Mouse (Mus musculus): ENCODE measurements around the gene Uba2.
"Not testable (repeated sequence)": the region's sequence is repeated elsewhere in the genome, so short reads cannot be mapped to it uniquely, and the experiment has no call there.

The Uba2 gene

GRCm38 (mm10) chr7:34169454-34169853, at the start of gene Uba2:
Uba2 (minus strand) TSS chr7:34169599.
- DNase-seq (ENCODE audit: low read depth, low spot score), result no peak

- no peak for DNase-seq (ENCODE audit: low read depth, low spot score)
These were observed 49.1 kb upstream of the Uba2 start for GRCm38 (mm10) chr7:34218496-34218895.

- DNase-seq (ENCODE audit: low read depth, low spot score), result no peak
These were observed 47.1 kb upstream of the Uba2 start for GRCm38 (mm10) chr7:34216474-34216873.

- DNase-seq (ENCODE audit: low read depth, low spot score), result no peak
These were observed 46.1 kb upstream of the Uba2 start for GRCm38 (mm10) chr7:34215481-34215880.

GRCm38 (mm10) chr7:34214644-34215043, 45.2 kb upstream of the Uba2 start:
- no peak for DNase-seq (ENCODE audit: low read depth, low spot score)

- DNase-seq (ENCODE audit: low read depth, low spot score), result no peak
These were observed 43.9 kb upstream of the Uba2 start for GRCm38 (mm10) chr7:34213281-34213680.

GRCm38 (mm10) chr7:34208027-34208745, 38.8 kb upstream of the Uba2 start:
- DNase-seq (ENCODE audit: low read depth, low spot score), result no peak

- no peak for DNase-seq (ENCODE audit: low read depth, low spot score)
These were observed 36.9 kb upstream of the Uba2 start for GRCm38 (mm10) chr7:34206331-34206730.

- DNase-seq (ENCODE audit: low read depth, low spot score), result not testable (repeated sequence)
These were observed 32.7 kb upstream of the Uba2 start for GRCm38 (mm10) chr7:34202147-34202546.

GRCm38 (mm10) chr7:34200829-34201228, 31.4 kb upstream of the Uba2 start:
- no peak for DNase-seq (ENCODE audit: low read depth, low spot score)

GRCm38 (mm10) chr7:34198346-34198745, 28.9 kb upstream of the Uba2 start:
- peak; percentile 33 for DNase-seq (ENCODE audit: low read depth, low spot score)

GRCm38 (mm10) chr7:34196132-34197128, 27.0 kb upstream of the Uba2 start, which contains the start of gene Pdcd2l:
Pdcd2l (minus strand) TSS chr7:34196661.
- peak; percentile 84 for DNase-seq (ENCODE audit: low read depth, low spot score)

GRCm38 (mm10) chr7:34195632-34196031, 26.2 kb upstream of the Uba2 start:
- DNase-seq (ENCODE audit: low read depth, low spot score), result no peak

- DNase-seq (ENCODE audit: low read depth, low spot score), result no peak
These were observed 23.4 kb upstream of the Uba2 start for GRCm38 (mm10) chr7:34192825-34193224.

GRCm38 (mm10) chr7:34189376-34189989, 20.1 kb upstream of the Uba2 start:
- DNase-seq (ENCODE audit: low read depth, low spot score), result no peak

GRCm38 (mm10) chr7:34183794-34184193, 14.4 kb upstream of the Uba2 start:
- no peak for DNase-seq (ENCODE audit: low read depth, low spot score)

GRCm38 (mm10) chr7:34183356-34183755, 14.0 kb upstream of the Uba2 start:
- no peak for DNase-seq (ENCODE audit: low read depth, low spot score)

GRCm38 (mm10) chr7:34176241-34176640, 6.8 kb upstream of the Uba2 start:
- not testable (repeated sequence) for DNase-seq (ENCODE audit: low read depth, low spot score)

GRCm38 (mm10) chr7:34172251-34172650, 2.9 kb upstream of the Uba2 start:
- no peak for DNase-seq (ENCODE audit: low read depth, low spot score)

- peak; percentile 80 for DNase-seq (ENCODE audit: low read depth, low spot score)
These were observed 738 bp downstream of the Uba2 start for GRCm38 (mm10) chr7:34168470-34169251.
